Mouse (Mus musculus) CD4-positive, CD25-positive, alpha-beta regulatory T cell, adult 2 months (primary cell): ENCODE data around the gene Nckap1l.

ENCODE experiments used
- DNase-seq: peaks from one replicate; pipeline ENCODE4 v3.0.0-alpha.2; 2012; ENCODE audit warnings: low read depth, low spot score

The Nckap1l gene

DNA sequence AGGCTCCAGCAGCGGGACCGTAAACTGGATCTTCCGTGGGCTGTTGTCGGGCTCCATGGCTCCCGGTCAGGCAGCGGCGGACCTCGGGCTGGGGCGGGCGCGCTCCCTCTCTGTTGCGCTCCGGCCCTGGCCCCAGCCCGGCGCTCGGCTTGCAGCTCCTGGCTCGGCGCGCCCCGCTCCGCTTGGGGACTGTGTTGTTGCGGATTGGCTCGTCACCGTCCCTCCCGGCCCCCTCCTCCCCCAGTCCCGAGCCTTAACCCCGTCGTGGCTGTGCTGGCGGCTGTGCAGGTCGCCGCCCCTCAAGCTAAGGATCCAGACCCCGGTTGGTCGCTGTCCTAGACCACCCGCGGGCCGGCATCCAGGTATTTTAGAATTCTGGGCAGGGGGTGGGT is 84.2 kb downstream of the Nckap1l start, which contains the start of gene Ppp1r1a:
Gene Ppp1r1a (minus strand): TSS at position 182 of the 392 bp plus-strand sequence.
- no peak for DNase-seq

DNA sequence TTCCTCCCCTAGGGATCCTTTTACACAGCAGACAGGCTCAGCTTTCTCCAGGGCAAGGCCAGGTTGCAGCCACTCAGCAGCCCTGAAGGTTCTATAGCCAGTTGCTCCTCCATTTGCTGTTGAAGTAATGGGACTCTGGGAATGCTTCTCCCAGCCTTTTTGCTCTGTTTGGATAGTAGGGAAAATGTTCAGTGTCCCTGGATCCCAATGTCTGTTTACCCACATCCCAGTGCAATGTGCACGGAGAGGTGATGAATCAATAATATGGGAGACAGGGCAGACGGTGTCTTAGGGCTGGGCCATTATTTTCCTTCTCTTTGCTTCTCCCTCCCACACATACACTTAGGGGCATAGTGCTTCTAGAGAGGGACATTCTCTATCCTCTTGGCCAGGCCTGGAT is 85.7 kb downstream of the Nckap1l start:
- DNase-seq: no peak

DNA sequence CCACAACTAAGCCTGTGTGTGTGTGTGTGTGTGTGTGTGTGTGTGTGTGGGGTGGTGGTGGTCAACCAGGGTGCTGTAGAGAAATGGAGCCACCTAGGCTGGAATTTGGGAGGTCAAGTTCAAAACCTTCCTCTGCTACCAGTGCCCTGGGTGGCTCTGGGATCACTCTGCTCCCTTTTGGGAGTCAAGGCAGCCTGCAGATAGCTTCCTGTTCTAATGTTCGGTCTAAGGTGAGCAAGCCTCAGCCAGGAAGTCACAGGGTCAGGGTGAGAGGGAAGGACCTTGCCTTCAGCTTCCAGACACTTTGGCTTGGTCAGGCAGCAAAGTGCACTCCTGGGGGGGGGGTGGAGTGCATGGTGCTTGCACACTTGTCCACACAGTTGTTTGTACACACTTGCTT is 87.1 kb downstream of the Nckap1l start:
- DNase-seq: no peak

DNA sequence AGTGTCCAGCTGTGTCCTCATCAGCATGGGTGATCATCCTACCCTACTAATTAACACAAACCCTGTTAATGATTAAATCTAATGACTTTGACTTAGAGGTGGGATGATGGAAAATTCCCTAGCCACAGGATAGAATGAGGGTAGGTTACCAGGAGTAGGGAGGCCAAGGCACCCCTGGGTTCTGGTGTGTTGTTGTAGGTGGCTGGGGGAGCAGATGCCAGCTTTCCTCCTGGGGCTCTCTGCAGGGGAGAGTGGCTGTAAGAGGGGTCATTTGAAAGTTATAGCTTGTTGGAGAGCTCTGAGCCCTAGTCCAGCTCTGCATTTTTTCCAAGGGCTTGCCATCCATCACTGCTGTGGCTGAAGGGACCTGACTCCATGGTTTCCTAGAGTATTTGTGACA is 88.9 kb downstream of the Nckap1l start:
- DNase-seq: no peak

DNA sequence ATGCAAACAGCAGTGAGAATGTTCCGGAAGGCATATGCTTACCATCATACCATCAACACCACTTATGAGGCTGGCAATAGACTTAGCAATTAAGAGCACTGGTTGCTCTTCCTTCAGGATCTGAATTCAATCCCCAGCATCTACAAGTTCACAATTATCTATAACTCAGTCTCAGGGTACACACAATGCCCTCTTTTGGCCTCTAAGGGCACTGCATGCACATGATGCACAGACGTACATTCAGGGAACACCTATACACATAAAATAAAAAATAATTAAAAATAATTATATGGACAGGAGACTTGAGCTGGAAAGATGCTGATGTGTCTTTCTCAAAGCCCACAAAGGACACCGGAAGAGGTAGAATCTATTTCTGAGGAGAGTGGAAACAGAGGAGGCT is 94.4 kb downstream of the Nckap1l start:
- no peak for DNase-seq
